Mouse (Mus musculus) heart, postnatal 4 days (tissue): ENCODE measurements around the gene Adgre5. TPM values are rescaled to one million over a fixed set of nuclear protein-coding genes. Genes with fewer than 3 reads are reported as not detected.

Source experiments
- DNase-seq: peaks from one replicate; pipeline ENCODE4 v3.0.0; 2021
- microRNA-seq, 2 experiments: library from miRNA; unstranded; fragments of <30 nt; microRNA quantifications; one replicate each; pipeline ENCODE4 v1.2.0; 2021 to 2022
- total RNA-seq, 2 experiments: library from RNA; stranded (reverse); gene quantifications; 2 replicates each; pipeline ENCODE4 v1.2.3; 2021

Adgre5 gene
- total RNA-seq, 2 experiments from 2014 or later, result 62.8 to 63.4 TPM

- DNase-seq, result no peak
These were observed 60.0 kb downstream of the Adgre5 start for GRCm38 (mm10) chr8:83681099-83681498.

- no peak for DNase-seq
These were observed 60.5 kb downstream of the Adgre5 start for GRCm38 (mm10) chr8:83680603-83681002.

DNA sequence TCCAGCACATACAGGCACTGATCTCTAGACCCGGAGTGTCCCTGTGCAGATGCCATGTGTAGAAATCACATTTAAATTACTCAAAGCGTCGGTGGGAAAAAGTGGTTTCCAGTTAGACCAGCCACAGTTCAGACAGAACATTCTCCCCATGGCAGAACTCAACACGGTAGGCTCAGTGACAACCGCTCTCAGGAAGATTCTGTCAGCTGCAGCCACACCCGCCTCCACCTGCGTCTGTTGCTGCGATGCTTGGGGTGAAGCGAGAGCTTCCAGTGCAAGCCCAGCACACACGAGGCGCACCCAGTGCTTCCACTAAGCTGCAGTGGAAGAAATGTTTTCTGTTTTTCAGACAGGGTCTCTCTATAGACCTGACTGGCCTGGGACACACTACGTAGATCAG lies 61.3 kb downstream of the Adgre5 start:
- DNase-seq, result no peak

- no peak for DNase-seq
These were observed 66.6 kb downstream of the Adgre5 start for GRCm38 (mm10) chr8:83674497-83674896.

Small RNA genes within 50 kb of the gene (microRNA-seq; reads per million reads assigned to microRNA genes)
- gene Mir1668, result 0 to 0.69 reads per million in 2 experiments

Other genes with a start within 250 kb of the Adgre5 start
- not detected for gene Olfr370, start 205.5 kb downstream of the Adgre5 start, total RNA-seq
- gene Ndufb7, start 174.7 kb downstream of the Adgre5 start, total RNA-seq, result 100 to 1,000 TPM; 517 to 525 TPM
- 100 to 1,000 TPM; 162 to 169 TPM for gene Tecr, start 133.4 kb downstream of the Adgre5 start, total RNA-seq
- gene Dnajb1, start 133.1 kb downstream of the Adgre5 start, total RNA-seq, result 10 to 100 TPM; 21.3 to 22.8 TPM
- gene Gipc1, start 88.6 kb downstream of the Adgre5 start, total RNA-seq, result 10 to 100 TPM; 61.9 to 64.2 TPM
- gene Ptger1, start 74.6 kb downstream of the Adgre5 start, total RNA-seq, result 1 to 10 TPM in 1 of 2 experiments, under 1 TPM in 1; 0.33 to 1.1 TPM
- gene Pkn1, start 42.1 kb downstream of the Adgre5 start, total RNA-seq, result 10 to 100 TPM; 52.7 to 53.4 TPM
- 10 to 100 TPM; 68.1 to 69.0 TPM for gene Ddx39, start 26.1 kb downstream of the Adgre5 start, total RNA-seq
- gene Adgrl1, start 158.8 kb upstream of the Adgre5 start, total RNA-seq, result 10 to 100 TPM; 37.5 to 39.8 TPM
- under 1 TPM; 0.27 to 0.41 TPM for gene Gm10644, start 213.9 kb upstream of the Adgre5 start, total RNA-seq
- 10 to 100 TPM; 25.8 to 26.1 TPM for gene Asf1b, start 214.2 kb upstream of the Adgre5 start, total RNA-seq
- gene Prkaca, start 231.7 kb upstream of the Adgre5 start, total RNA-seq, result 100 to 1,000 TPM; 389 to 405 TPM